Mouse (Mus musculus): ENCODE measurements around the gene Ccdc58. TPM values are rescaled to one million over a fixed set of nuclear protein-coding genes. Genes with fewer than 3 reads are reported as not detected.
"Not testable (repeated sequence)": the region's sequence is repeated elsewhere in the genome, so short reads cannot be mapped to it uniquely, and the experiment has no call there.

Ccdc58 gene
- total RNA-seq, 4 experiments from 2014 or later = 19.7 to 30.9 (median 27.3) TPM

DNA sequence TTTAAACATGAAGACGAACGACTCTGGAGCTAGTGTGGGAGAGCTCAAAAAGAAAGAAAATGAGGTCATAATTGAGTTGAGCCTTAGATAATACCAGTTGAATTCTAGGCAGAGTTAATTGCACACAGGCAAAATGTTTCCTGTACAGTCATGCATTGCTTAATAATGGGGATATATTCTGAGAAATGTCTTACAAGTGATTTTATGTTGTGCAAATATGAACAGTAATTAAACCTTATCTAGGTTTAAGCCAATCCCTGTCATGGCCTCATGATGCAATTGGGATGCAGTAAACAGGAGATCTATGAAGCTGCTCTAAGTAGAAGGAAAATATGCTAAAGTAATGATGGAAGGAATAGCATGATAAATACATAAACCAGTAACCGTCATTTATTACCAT lies 3.3 kb downstream of the Ccdc58 start:
- DNase-seq (ENCODE audit: low spot score in 2 of 2) = no peak

GRCm38 (mm10) chr16:36079916-36080315 lies 8.4 kb downstream of the Ccdc58 start:
- no peak for DNase-seq (ENCODE audit: low spot score in 2 of 2)

DNA sequence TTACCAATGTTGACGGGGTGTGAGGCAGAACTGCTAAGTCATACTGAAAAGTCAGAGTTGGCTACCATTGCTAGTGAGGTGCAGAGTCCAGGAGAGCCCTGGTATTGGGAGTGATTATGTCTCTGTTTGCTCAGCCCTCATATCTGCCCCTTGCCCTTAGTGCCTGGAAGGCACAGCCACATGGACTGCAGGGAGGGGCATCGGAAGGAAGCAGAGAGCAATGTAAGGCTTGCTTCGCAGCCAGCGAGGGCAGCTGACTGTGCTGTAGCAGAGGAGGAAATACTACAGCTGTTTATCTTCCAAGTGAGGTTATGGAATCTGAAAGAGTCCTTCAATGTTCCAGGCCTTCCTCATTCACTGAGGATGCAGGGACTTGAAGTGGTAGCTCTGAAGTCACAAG lies 16.4 kb downstream of the Ccdc58 start:
- no peak for DNase-seq (ENCODE audit: low spot score in 2 of 2)

- no peak for DNase-seq (ENCODE audit: low spot score in 2 of 2)
Measured at GRCm38 (mm10) chr16:36089065-36089464, 17.6 kb downstream of the Ccdc58 start.

DNA sequence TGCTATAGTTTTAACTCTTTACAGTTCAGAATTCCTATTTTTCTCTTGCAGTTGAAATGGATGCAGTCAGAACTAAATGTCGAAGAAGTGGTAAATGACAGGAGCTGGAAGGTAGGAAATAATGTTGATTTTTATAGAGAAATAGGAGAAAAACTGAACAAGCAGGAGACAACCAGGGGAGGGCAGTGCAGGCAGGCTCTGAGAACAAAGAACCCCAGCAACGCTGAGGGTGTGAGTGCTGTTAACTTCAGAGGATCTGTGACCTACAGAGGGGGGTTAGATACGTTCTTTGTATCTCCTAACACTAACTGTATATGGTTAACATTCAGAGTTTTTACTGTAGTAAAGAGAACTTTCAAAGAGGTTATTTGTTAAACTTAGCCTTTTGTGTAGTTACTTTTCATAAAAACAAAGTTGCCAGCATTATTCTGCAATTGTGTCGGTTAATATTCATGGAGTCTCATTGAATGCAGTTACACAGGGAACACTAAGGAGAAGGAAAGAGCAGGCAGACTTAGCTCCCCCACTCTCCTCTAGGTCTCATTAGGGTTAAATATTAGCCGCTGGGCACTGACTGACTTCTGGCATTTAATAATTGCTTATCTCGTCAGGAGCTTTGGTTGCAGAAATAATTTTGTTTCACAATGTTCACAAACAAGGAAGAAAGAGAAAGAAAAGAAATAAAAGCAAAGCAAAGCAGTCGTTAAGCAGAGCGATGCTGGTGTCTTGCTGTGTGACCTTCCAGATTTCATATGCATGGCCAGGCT lies 18.5 kb downstream of the Ccdc58 start:
- no peak for DNase-seq (ENCODE audit: low spot score in 2 of 2)

DNA sequence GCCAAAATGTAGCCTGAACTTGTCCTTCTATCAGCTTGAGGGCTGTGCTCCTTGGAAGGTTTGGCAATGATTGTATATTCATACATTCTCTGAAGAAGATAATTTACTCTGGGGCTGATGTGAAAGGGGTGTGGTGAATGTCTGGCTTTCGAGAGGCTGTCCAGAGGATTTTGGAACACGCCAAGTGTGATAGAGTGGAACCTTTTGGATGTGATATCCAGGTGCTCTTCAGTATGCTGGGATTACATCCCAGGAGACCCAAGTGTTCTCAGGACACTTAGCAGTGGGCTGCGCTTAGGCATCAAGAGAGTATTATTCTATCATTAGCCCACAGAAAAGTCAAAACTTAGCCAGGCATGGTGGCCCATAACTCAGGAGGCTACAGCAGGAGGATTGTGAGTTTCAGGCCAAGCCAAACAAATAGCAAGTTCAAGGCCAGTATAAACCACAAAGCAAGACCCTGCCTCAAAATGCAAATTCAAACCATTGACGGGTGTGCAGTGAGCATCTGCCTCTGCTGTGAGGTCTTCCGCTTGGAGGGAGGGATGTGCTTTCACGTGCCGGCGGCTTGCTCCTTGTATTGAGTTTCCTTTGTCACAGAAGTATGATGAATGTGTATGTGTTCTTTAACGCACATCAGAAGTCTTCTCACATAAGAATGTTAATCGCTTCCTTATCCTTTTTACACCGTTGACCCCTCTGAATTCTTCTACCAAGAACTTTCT lies 19.5 kb downstream of the Ccdc58 start:
- DNase-seq (ENCODE audit: low spot score in 2 of 2) = no peak

DNA sequence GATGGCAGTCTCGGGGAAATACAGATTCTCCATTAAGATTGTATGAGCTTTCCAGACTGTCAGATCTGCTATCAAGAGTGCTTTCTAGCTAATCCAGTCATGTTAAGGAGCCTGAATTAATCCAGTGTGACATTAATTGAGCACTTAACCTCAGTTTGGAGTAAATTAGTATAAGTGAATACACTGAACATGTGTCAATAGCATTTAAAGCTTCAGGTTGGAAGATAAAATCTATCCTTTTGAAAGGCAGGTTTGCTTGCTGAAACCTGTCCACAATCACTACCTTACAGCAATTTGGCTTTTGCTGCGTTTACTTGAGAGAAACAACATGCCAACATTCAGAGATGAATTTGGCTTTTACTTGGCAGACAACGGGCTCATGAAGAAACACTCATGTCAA lies 22.6 kb downstream of the Ccdc58 start:
- no peak for DNase-seq (ENCODE audit: low spot score in 2 of 2)

DNA sequence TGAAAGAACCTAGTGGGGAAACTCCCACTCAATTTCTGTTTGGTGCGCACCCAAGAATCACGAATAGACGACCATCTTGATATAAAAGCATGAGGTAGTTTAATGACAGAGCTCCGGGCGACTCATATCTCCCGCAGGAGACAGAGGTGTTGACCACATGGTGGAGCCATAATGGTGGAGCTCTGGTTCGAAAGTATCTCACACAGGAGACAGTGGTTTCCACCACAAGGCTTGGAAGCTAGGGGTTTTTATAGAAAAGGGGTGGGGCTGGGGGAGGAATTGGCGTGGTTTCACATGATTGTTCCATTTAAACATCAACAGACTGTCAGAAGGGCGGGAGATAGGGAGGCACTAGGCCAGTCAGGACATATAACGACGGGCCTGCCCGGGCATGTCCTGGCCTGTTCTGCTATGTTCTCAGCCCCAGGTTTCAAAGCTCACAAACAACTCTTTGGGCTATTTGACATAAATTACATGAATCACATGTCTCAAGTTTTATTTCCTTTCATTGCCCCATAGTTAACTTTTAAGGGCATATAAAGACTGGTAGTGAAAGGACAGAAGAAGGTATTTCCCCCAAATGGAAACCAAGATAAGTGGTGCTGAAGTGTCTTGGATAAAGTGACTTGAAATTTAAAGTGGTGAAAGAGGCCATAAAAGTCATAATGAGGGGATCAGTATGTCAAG lies 26.5 kb downstream of the Ccdc58 start:
- not testable (repeated sequence) for DNase-seq (ENCODE audit: low spot score in 2 of 2)

DNA sequence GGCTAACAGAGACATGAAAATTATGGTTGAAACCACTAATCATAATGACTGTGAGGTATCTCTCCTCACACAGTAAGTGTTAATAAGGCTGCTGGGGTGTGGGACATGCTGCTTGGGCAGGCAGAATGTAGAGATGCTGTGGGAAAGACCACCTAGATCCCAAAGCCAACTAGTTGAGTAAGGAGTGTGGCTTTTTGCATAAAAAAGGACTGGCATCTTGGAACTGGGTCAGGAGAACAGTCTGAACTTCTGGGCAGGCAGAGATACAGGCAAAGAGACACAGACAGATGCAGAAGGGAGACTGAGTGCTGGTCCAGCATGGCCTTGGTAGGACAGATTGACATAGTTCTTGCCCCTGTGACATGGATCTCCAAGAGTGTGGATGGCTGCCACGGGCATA lies 30.0 kb downstream of the Ccdc58 start:
- DNase-seq (ENCODE audit: low spot score in 2 of 2) = no peak

GRCm38 (mm10) chr16:36102211-36102610 lies 30.7 kb downstream of the Ccdc58 start:
- DNase-seq (ENCODE audit: low spot score in 2 of 2) = no peak

DNA sequence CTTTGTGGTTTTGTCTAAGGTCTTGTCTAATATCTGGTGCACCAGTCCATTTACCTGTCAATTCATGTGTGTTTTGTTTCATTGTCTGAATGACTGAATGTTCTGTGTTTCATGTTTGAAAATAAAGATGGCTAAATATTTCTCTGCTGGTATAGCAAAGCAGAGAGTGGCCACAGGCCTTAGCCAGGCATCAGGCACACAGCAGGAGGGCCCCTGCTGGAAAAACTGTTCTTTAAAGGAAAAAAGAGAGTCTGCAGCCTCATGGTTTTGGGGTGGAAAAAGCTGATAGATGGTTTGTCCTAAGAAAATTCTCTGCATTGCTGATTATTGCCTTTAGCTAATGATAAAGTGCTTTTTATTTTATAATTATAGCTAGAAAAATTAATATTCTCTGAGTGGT lies 40.0 kb downstream of the Ccdc58 start:
- DNase-seq (ENCODE audit: low spot score in 2 of 2) = not testable (repeated sequence)

GRCm38 (mm10) chr16:36115751-36116150 lies 44.3 kb downstream of the Ccdc58 start:
- not testable (repeated sequence) for DNase-seq (ENCODE audit: low spot score in 2 of 2)

DNA sequence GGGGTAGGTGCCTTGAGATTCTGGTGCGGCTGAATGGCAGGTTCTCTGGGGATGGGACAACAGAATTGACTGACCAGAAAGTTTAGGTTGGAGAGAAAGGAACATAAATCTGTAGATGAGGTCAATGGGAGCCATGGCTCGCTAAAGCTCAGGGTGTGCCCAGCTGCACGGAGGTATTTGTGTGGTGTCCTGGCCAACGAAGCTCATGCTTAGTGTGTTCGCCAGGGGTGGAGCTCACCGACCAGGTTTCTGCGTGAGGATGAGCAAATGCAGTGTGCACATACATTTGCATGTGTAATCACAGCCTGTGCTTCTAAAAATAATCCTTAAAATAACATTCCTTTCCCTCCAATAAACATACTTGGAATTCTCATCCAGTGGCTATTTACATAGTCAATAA lies 56.6 kb downstream of the Ccdc58 start:
- no peak for DNase-seq (ENCODE audit: low spot score in 2 of 2)

DNA sequence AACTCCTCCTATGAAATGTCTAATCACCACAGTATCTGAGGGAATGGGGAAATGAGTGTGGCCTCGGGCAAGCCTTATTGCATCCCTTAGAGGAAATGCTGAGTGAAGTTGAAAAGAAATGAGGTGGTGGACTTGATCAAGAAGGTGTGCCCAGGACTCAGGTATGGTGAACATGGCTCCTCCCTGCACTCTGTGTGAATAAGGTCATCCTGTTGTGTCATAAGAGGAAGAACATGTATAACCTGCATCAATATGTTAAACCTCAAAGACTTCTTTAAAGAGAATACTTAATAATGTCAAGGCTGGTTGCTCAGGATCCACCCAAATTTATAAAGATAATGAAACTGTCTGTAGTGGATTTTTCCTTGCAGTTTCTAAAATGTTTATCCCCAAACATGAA lies 59.7 kb downstream of the Ccdc58 start, which contains the start of gene Csta1:
Csta1 (minus strand) TSS at position 101 of the 400 bp plus-strand sequence.
- DNase-seq (ENCODE audit: low spot score in 2 of 2) = no peak

- DNase-seq (ENCODE audit: low spot score in 2 of 2) = no peak
Measured at GRCm38 (mm10) chr16:36138201-36138600, 66.7 kb downstream of the Ccdc58 start.

Other genes starting within 250 kb of the Ccdc58 start
- 1 to 10 TPM; 1.3 to 5.4 (median 3.2) TPM for gene Parp14, start 200.1 kb upstream of the Ccdc58 start, total RNA-seq (2022)
- 1 to 10 TPM; 2.8 to 9.4 (median 5.6) TPM for gene Parp9, start 133.2 kb upstream of the Ccdc58 start, total RNA-seq (2022)
- 1 to 10 TPM; 4.5 to 7.6 (median 6.3) TPM for gene Dtx3l, start 132.5 kb upstream of the Ccdc58 start, total RNA-seq (2022)
- gene Kpna1, start 92.9 kb upstream of the Ccdc58 start, total RNA-seq (2022) = 100 to 1,000 TPM; 110 to 152 (median 124) TPM
- gene Wdr5b, start 30.5 kb upstream of the Ccdc58 start, total RNA-seq (2022) = 1 to 10 TPM; 4.4 to 6.3 (median 4.9) TPM
- 10 to 100 TPM; 79.8 to 84.1 (median 82.1) TPM for gene Fam162a, start 91 bp upstream of the Ccdc58 start, total RNA-seq (2022)
- gene Csta1, start 59.6 kb downstream of the Ccdc58 start, total RNA-seq (2022) = not detected
- gene Stfa2l1, start 85.1 kb downstream of the Ccdc58 start, total RNA-seq (2022) = not detected
- not detected for gene Gm5483, start 112.5 kb downstream of the Ccdc58 start, total RNA-seq (2022)
- gene Gm5416, start 138.7 kb downstream of the Ccdc58 start, total RNA-seq (2022) = not detected
- not detected for gene 2010005H15Rik, start 149.8 kb downstream of the Ccdc58 start, total RNA-seq (2022)
- not detected for gene Stfa1, start 205.3 kb downstream of the Ccdc58 start, total RNA-seq (2022)

Measured in layer of hippocampus, adult 8-10 months (tissue).